Mouse (Mus musculus) adrenal gland, postnatal 25 days (tissue): ENCODE results near the gene Fosl1. TPM values are rescaled to one million over a fixed set of nuclear protein-coding genes. Genes with fewer than 3 reads are reported as not detected.

Source experiments
- total RNA-seq: library from RNA; stranded (reverse); gene quantifications from 2 replicates; pipeline ENCODE4 v1.2.3, GENCODE M21; 2021

Fosl1 gene
- total RNA-seq, 1 experiment from 2014 or later, result not detected

Other genes with a start within 250 kb of the Fosl1 start
- 18.0 and 26.9 TPM in 2 replicates for gene Pacs1, start 174.4 kb upstream of the Fosl1 start, total RNA-seq
- 175 and 194 TPM in 2 replicates for gene Sf3b2, start 152.1 kb upstream of the Fosl1 start, total RNA-seq
- gene Gal3st3, start 149.2 kb upstream of the Fosl1 start, total RNA-seq, result not detected in 2 replicates
- gene Catsper1, start 111.8 kb upstream of the Fosl1 start, total RNA-seq, result not detected in 2 replicates
- 1.6 TPM in 1 of 2 replicates, not detected in the other for gene Cst6, start 98.0 kb upstream of the Fosl1 start, total RNA-seq
- gene Eif1ad, start 80.8 kb upstream of the Fosl1 start, total RNA-seq, result 25.0 and 25.1 TPM in 2 replicates
- 148 and 160 TPM in 2 replicates for gene Banf1, start 80.4 kb upstream of the Fosl1 start, total RNA-seq
- 49.8 and 93.4 TPM in 2 replicates for gene Sart1, start 58.8 kb upstream of the Fosl1 start, total RNA-seq
- not detected in 2 replicates for gene Tsga10ip, start 45.0 kb upstream of the Fosl1 start, total RNA-seq
- gene Drap1, start 22.6 kb upstream of the Fosl1 start, total RNA-seq, result 182 and 221 TPM in 2 replicates
- 43.1 and 51.1 TPM in 2 replicates for gene AI837181, start 22.4 kb upstream of the Fosl1 start, total RNA-seq
- gene Ccdc85b, start 10.3 kb downstream of the Fosl1 start, total RNA-seq, result 7.2 and 10.9 TPM in 2 replicates
- gene Fibp, start 13.1 kb downstream of the Fosl1 start, total RNA-seq, result 53.7 and 100 TPM in 2 replicates
- not detected in 2 replicates for gene Ctsw, start 21.0 kb downstream of the Fosl1 start, total RNA-seq
- 55.5 and 56.3 TPM in 2 replicates for gene Efemp2, start 26.4 kb downstream of the Fosl1 start, total RNA-seq
- gene Mus81, start 40.9 kb downstream of the Fosl1 start, total RNA-seq, result 31.1 and 35.0 TPM in 2 replicates
- 625 and 632 TPM in 2 replicates for gene Cfl1, start 42.9 kb downstream of the Fosl1 start, total RNA-seq
- 2.2 and 3.7 TPM in 2 replicates for gene 1700020D05Rik, start 56.2 kb downstream of the Fosl1 start, total RNA-seq
- gene Snx32, start 63.0 kb downstream of the Fosl1 start, total RNA-seq, result 13.1 and 18.4 TPM in 2 replicates
- not detected in 2 replicates for gene Ovol1, start 113.1 kb downstream of the Fosl1 start, total RNA-seq
- gene Ap5b1, start 120.5 kb downstream of the Fosl1 start, total RNA-seq, result 13.1 and 16.4 TPM in 2 replicates
- gene Rnaseh2c, start 154.3 kb downstream of the Fosl1 start, total RNA-seq, result 97.8 and 144 TPM in 2 replicates
- 74.6 and 86.3 TPM in 2 replicates for gene Kat5, start 162.7 kb downstream of the Fosl1 start, total RNA-seq
- gene Rela, start 189.9 kb downstream of the Fosl1 start, total RNA-seq, result 96.3 and 101 TPM in 2 replicates
- 61.8 and 76.7 TPM in 2 replicates for gene Sipa1, start 216.2 kb downstream of the Fosl1 start, total RNA-seq
- 43.7 and 49.7 TPM in 2 replicates for gene Map3k11, start 241.2 kb downstream of the Fosl1 start, total RNA-seq
- gene Pcnx3, start 241.4 kb downstream of the Fosl1 start, total RNA-seq, result 110 and 124 TPM in 2 replicates